Mouse (Mus musculus) heart, embryonic 11.5 days (tissue): Measurements from ENCODE around the gene Hivep3. TPM values are rescaled to one million over a fixed set of nuclear protein-coding genes. Genes with fewer than 3 reads are reported as not detected.

Source experiments
- polyA plus RNA-seq: library from polyadenylated mRNA; unstranded; fragments of >200 nt; fragmentation: Nextera tagmentation; extraction: Ambion mirVana; gene quantifications from 2 replicates; pipeline ENCODE4 v1.2.1, GENCODE M21; 2014

Hivep3 gene
- polyA plus RNA-seq, 1 experiment from 2014 or later = 4.8 TPM

Other genes with a start within 250 kb of the Hivep3 start
- 5.3 and 6.1 TPM in 2 replicates for gene Rimkla, start 241.2 kb upstream of the Hivep3 start, polyA plus RNA-seq
- 19.3 and 25.6 TPM in 2 replicates for gene Foxj3, start 196.8 kb upstream of the Hivep3 start, polyA plus RNA-seq
- 3.0 and 4.2 TPM in 2 replicates for gene Frg2f1, start 194.3 kb upstream of the Hivep3 start, polyA plus RNA-seq
- gene Guca2a, start 96.1 kb upstream of the Hivep3 start, polyA plus RNA-seq = 0.55 TPM in 1 of 2 replicates, not detected in the other
- not detected in 2 replicates for gene Guca2b, start 74.8 kb upstream of the Hivep3 start, polyA plus RNA-seq